Mouse (Mus musculus) CD4-positive, CD25-positive, alpha-beta regulatory T cell, adult 9 weeks (primary cell): ENCODE data around the gene Wbp11. TPM values are rescaled to one million over a fixed set of nuclear protein-coding genes. Genes with fewer than 3 reads are reported as not detected.

Experiments
- polyA plus RNA-seq: library from polyadenylated mRNA; unstranded; fragments of 100-300 nt; shearing (Covaris generic); gene quantifications from one replicate; pipeline ENCODE4 v1.2.1, GENCODE M21; 2017

Wbp11 gene
- 116 TPM for polyA plus RNA-seq

GRCm38 (mm10) chr6:136827881-136828561, at the start of gene Wbp11:
Gene Wbp11, minus strand, starts transcription at chr6:136828233.

GRCm38 (mm10) chr6:136875670-136876069, 47.6 kb upstream of the Wbp11 start, which contains the start of gene Mgp:
Gene Mgp, minus strand, starts transcription at chr6:136875823.

GRCm38 (mm10) chr6:136857186-136857872, 29.3 kb upstream of the Wbp11 start, which contains the start of gene Art4:
Gene Art4, minus strand, starts transcription at chr6:136857733.

GRCm38 (mm10) chr6:136835352-136835751, 7.3 kb upstream of the Wbp11 start, which contains the start of gene Smco3:
Gene Smco3, minus strand, starts transcription at chr6:136835452.

GRCm38 (mm10) chr6:136827516-136827880, 535 bp downstream of the Wbp11 start, which contains the start of gene BC049715:
Gene BC049715, plus strand, starts transcription at chr6:136827626.

GRCm38 (mm10) chr6:136808014-136808417, 20.0 kb downstream of the Wbp11 start, which contains the start of gene H2afj:
Gene H2afj, plus strand, starts transcription at chr6:136808244.

GRCm38 (mm10) chr6:136803739-136804633, 24.0 kb downstream of the Wbp11 start, which contains the start of gene Hist4h4:
Gene Hist4h4, minus strand, starts transcription at chr6:136804415.

GRCm38 (mm10) chr6:136781377-136781986, 46.6 kb downstream of the Wbp11 start, which contains the start of gene Gucy2c:
Gene Gucy2c, minus strand, starts transcription at chr6:136781765.

Other genes with a start within 250 kb of the Wbp11 start
- 0.89 TPM for gene Plbd1, start 166.3 kb downstream of the Wbp11 start, polyA plus RNA-seq
- not detected for gene Gucy2c, start 46.5 kb downstream of the Wbp11 start, polyA plus RNA-seq
- gene Hist4h4, start 23.8 kb downstream of the Wbp11 start, polyA plus RNA-seq: 1.1 TPM
- 28.6 TPM for gene H2afj, start 20.0 kb downstream of the Wbp11 start, polyA plus RNA-seq
- gene BC049715, start 607 bp downstream of the Wbp11 start, polyA plus RNA-seq: 3.0 TPM
- not detected for gene Smco3, start 7.2 kb upstream of the Wbp11 start, polyA plus RNA-seq
- gene Art4, start 29.5 kb upstream of the Wbp11 start, polyA plus RNA-seq: 4.0 TPM
- gene Mgp, start 47.6 kb upstream of the Wbp11 start, polyA plus RNA-seq: not detected
- 3.7 TPM for gene Erp27, start 93.9 kb upstream of the Wbp11 start, polyA plus RNA-seq
- gene Pde6h, start 95.6 kb upstream of the Wbp11 start, polyA plus RNA-seq: 0.30 TPM
- gene Arhgdib, start 113.7 kb upstream of the Wbp11 start, polyA plus RNA-seq: 2,675 TPM